Mouse (Mus musculus) midbrain, postnatal 0 days (tissue): ENCODE results near the gene Pcx. TPM values are rescaled to one million over a fixed set of nuclear protein-coding genes. Genes with fewer than 3 reads are reported as not detected.
A peak's percentile ranks its signal among the peaks of the same experiment; 100 is the strongest.

Experiments used
- ATAC-seq: fragments of 200-750 bp; cut with Nextera tagmentation; 2 replicates; pipeline ENCODE4 v1.8.0; 2017; ENCODE audit warnings: moderate number of reproducible peaks, mild to moderate bottlenecking, moderate TSS enrichment, moderate library complexity; ENCODE audit not compliant: low FRiP score
- DNase-seq: peaks from one replicate; pipeline ENCODE4 v3.0.0-alpha.2; 2015; ENCODE audit warnings: low spot score
- H3K27ac ChIP-seq: fragments of 300-500 bp; sonication (generic); 2 replicates; pipeline ENCODE4 v1.5.1; 2014; ENCODE audit warnings: low read depth, mild to moderate bottlenecking, low read length, mixed read lengths
- H3K27me3 ChIP-seq: fragments of 300-500 bp; sonication (generic); 2 replicates; pipeline ENCODE4 v1.6.1; 2014; ENCODE audit warnings: low read length, control low read depth, mixed read lengths; ENCODE audit not compliant: insufficient read depth
- H3K36me3 ChIP-seq: fragments of 300-500 bp; sonication (generic); 2 replicates; pipeline ENCODE4 v1.6.1; 2014; ENCODE audit warnings: low read length, control low read depth, mixed read lengths; ENCODE audit not compliant: insufficient read depth
- H3K4me1 ChIP-seq: fragments of 300-500 bp; sonication (generic); 2 replicates; pipeline ENCODE4 v1.6.1; 2014; ENCODE audit warnings: mild to moderate bottlenecking, control low read depth, antibody characterized with exemption, low read length, mixed read lengths; ENCODE audit not compliant: insufficient read depth
- H3K4me2 ChIP-seq: fragments of 300-500 bp; sonication (generic); 2 replicates; pipeline ENCODE4 v1.6.1; 2014; ENCODE audit warnings: low read depth, mild to moderate bottlenecking, low read length, mixed read lengths; ENCODE audit not compliant: poor library complexity, severe bottlenecking
- H3K4me3 ChIP-seq: fragments of 300-500 bp; sonication (generic); 2 replicates; pipeline ENCODE4 v1.5.1; 2014; ENCODE audit warnings: low read depth, mild to moderate bottlenecking, low read length, moderate library complexity
- H3K9ac ChIP-seq: fragments of 300-500 bp; sonication (generic); replicated peaks from 2 replicates; pipeline ENCODE4 v1.6.1; 2014; ENCODE audit warnings: mild to moderate bottlenecking, low read length, moderate library complexity, mixed read lengths; ENCODE audit not compliant: poor library complexity, severe bottlenecking
- H3K9me3 ChIP-seq: fragments of 300-500 bp; sonication (generic); 2 replicates; pipeline ENCODE4 v1.6.1; 2016; ENCODE audit warnings: low read length, control low read depth
- CTCF ChIP-seq: IDR thresholded peaks from 2 replicates; pipeline ENCODE4 v1.5.1; 2016; ENCODE audit warnings: antibody characterized with exemption, mild to moderate bottlenecking
- WGBS: fragments of 180-500 bp; shearing (Covaris S2); extraction: QIAGEN DNeasy Blood & Tissue Kit; methylation state at CpG from one replicate; pipeline ENCODE4 v1.1.7; 2014; 5-methylcytosine and 5-hydroxymethylcytosine counted together
- polyA plus RNA-seq: library from polyadenylated mRNA; unstranded; fragments of >200 nt; fragmentation: Nextera tagmentation; extraction: Ambion mirVana; gene quantifications from 2 replicates; pipeline ENCODE4 v1.2.1, GENCODE M21; 2015
- total RNA-seq: library from RNA; depleted of rRNA; stranded (reverse); fragments of >200 nt; gene quantifications from 2 replicates; pipeline ENCODE4 v1.2.3, GENCODE M21; 2014

Pcx gene
- total and polyA plus RNA-seq, 2 experiments from 2014 or later, result 32.0 to 57.8 TPM

GRCm38 (mm10) chr19:4516288-4516687, 6.0 kb downstream of the Pcx start:
- Histone ChIP-seq H3K4me2 (no peak overlapping the region), H3K27me3 (no peaks in the 10 kb centered on the region), H3K4me1 (no peaks in the 10 kb centered on the region), H3K9me3 (no peaks in the 10 kb centered on the region), H3K27ac (peak overlapping the region; percentile 26; the same call in 1 of the 2 replicates), H3K4me3 (no peak overlapping the region), H3K9ac (no peak overlapping the region), H3K36me3 (no peaks in the 10 kb centered on the region)
- 77% methylated on average over 2 of the region's 2 CpGs for WGBS
- ATAC-seq (no peak), DNase-seq (no peak)
- no peak for TF ChIP-seq CTCF

DNA sequence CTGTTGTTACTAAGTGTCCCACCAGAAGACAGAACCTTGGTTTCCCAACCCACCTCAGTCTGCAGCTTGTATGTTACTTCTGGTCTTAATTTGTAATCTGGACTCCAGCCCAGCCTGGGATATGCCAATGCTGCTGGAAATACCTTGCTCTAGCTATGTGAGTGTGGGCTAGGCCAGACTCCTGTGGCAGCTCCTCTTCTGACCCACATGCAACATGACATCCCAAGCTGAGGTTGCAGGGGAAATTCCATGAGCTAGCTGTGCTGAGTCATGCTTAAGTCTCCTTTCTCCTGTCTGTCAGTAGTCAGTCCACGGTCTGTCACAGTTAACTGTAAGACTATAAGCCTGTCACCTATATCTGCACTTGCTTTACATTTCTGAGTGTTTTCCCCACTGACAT, 7.2 kb downstream of the Pcx start:
- WGBS, result 75% methylated on average over 1 of the region's 1 CpGs

GRCm38 (mm10) chr19:4521426-4522050, 11.3 kb downstream of the Pcx start:
- H3K4me1 ChIP-seq, result no peaks in the 10 kb centered on the region
- H3K36me3 ChIP-seq, result no peaks in the 10 kb centered on the region
- 94% methylated on average over 3 of the region's 3 CpGs for WGBS
- no peak for DNase-seq
- no peak for TF ChIP-seq CTCF
- ATAC-seq, result no peak
- no peak overlapping the region for H3K4me3 ChIP-seq
- H3K9me3 ChIP-seq, result no peaks in the 10 kb centered on the region
- H3K27ac ChIP-seq, result no peak overlapping the region
- H3K9ac ChIP-seq, result no peak overlapping the region
- no peak overlapping the region for H3K4me2 ChIP-seq
- H3K27me3 ChIP-seq, result no peaks in the 10 kb centered on the region

More for the DNA sequence above, 7.2 kb downstream of the Pcx start:
- no peak for DNase-seq
- H3K27ac ChIP-seq, result no peak overlapping the region
- TF ChIP-seq CTCF, result no peak
- H3K4me1 ChIP-seq, result no peaks in the 10 kb centered on the region
- no peaks in the 10 kb centered on the region for H3K27me3 ChIP-seq
- H3K9ac ChIP-seq, result no peak overlapping the region
- no peaks in the 10 kb centered on the region for H3K9me3 ChIP-seq
- no peak overlapping the region for H3K4me3 ChIP-seq
- no peaks in the 10 kb centered on the region for H3K36me3 ChIP-seq
- no peak overlapping the region for H3K4me2 ChIP-seq
- no peak for ATAC-seq

- no peaks in the 10 kb centered on the region for H3K27me3 ChIP-seq
- DNase-seq (no peak), ATAC-seq (no peak)
- H3K27ac ChIP-seq, result no peak overlapping the region
- H3K4me2 ChIP-seq, result no peak overlapping the region
- no peak overlapping the region for H3K4me3 ChIP-seq
- TF ChIP-seq CTCF, result no peak
- no peaks in the 10 kb centered on the region for H3K4me1 ChIP-seq
- H3K36me3 ChIP-seq, result no peaks in the 10 kb centered on the region
- no peaks in the 10 kb centered on the region for H3K9me3 ChIP-seq
- H3K9ac ChIP-seq, result no peak overlapping the region
- WGBS, result 100% methylated on average over 2 of the region's 2 CpGs
These were observed 24.4 kb downstream of the Pcx start for GRCm38 (mm10) chr19:4534646-4535045.

- Histone ChIP-seq H3K36me3 (no peaks in the 10 kb centered on the region), H3K4me3 (no peak overlapping the region), H3K4me1 (no peaks in the 10 kb centered on the region), H3K9me3 (no peaks in the 10 kb centered on the region), H3K27ac (no peak overlapping the region), H3K4me2 (no peak overlapping the region), H3K9ac (no peak overlapping the region), H3K27me3 (no peaks in the 10 kb centered on the region)
- TF ChIP-seq CTCF, result no peak
- no peak for DNase-seq
- no peak for ATAC-seq
These were observed 25.6 kb downstream of the Pcx start for GRCm38 (mm10) chr19:4535922-4536321.

DNA sequence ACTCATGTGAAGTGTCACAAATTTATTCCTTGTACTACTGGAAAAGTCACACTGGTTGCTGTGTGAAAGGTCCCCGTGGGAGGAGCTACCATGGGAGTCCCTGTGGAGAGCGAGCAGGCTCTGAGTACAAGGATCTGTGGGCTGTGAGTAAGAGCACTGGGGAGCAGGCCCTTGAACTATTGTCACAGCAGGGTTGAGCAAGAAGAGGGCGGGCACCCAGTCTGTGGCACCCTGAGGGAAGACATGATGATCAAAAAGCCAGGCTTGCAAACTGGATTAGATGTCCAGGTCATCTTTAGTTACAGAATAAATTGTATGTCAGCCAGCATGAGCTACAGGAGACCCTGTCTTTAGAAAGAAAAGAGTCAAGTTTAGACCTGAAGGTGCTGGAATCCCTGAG, 26.3 kb downstream of the Pcx start:
- ATAC-seq (no peak), DNase-seq (no peak)
- H3K4me1 ChIP-seq, result no peaks in the 10 kb centered on the region
- H3K4me3 ChIP-seq, result no peak overlapping the region
- no peak overlapping the region for H3K27ac ChIP-seq
- 62% methylated on average over 3 of the region's 3 CpGs for WGBS
- no peak for TF ChIP-seq CTCF
- H3K27me3 ChIP-seq, result no peaks in the 10 kb centered on the region
- H3K9ac ChIP-seq, result no peak overlapping the region
- H3K36me3 ChIP-seq, result no peaks in the 10 kb centered on the region
- H3K4me2 ChIP-seq, result no peak overlapping the region
- no peaks in the 10 kb centered on the region for H3K9me3 ChIP-seq
